In the genomic region with DNA sequence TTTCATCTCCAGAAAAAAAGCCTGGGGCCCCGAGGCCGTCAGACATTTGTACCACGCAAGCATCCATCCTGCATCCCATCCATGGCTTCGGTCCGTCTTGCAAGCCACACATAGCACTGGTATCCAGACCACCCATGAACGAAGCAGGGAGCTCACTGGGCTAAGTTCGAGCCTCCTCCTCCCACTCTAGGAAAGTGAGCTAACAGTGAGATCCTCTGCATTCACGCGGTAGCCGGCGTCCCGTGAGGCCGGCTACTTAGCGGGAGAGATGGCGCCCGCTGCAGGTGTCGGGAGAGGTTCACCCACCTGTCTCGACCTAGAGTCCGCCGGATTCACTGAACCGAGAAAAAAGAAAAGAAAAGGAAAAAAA, we compare ENCODE assay signal across 7 mouse cellular contexts. TPM values are rescaled to one million over a fixed set of nuclear protein-coding genes. Genes with fewer than 3 reads are reported as not detected.
A peak's percentile ranks its signal among the peaks of the same experiment; 100 is the strongest.
DNase-seq lines count a peak whose midpoint lies in the region; ATAC-seq and TF ChIP-seq lines count a peak whose summit lies in the region.

No protein-coding gene starts in this region.

- TF ChIP-seq CTCF in lung, adult 2 months (IDR thresholded peaks at IDR 0.05; ENCODE audit: insufficient read depth, low read length): no peak
- TF ChIP-seq CTCF in intestine, postnatal 0 days (IDR thresholded peaks at IDR 0.05; ENCODE audit: low read depth): peak; percentile 27

- H3K27me3 ChIP-seq in embryonic facial prominence, embryonic 14.5 days (replicated peaks; ENCODE audit: control insufficient read depth, insufficient read depth, low read length): no peaks in the 10 kb centered on the region
- no peaks in the 10 kb centered on the region for H3K27me3 ChIP-seq in intestine, postnatal 0 days (replicated peaks; ENCODE audit: control insufficient read depth, insufficient read depth, low read length)
- no peaks in the 10 kb centered on the region for H3K27me3 ChIP-seq in myocyte (ENCODE audit: control insufficient read depth, insufficient read depth, insufficient read length)

- peak overlapping the region; percentile 83 for H3K4me3 ChIP-seq in lung, adult 2 months (replicated peaks; ENCODE audit: extremely low read depth, low read depth, low read length)
- peak overlapping the region; percentile 87 for H3K4me3 ChIP-seq in embryonic facial prominence, embryonic 14.5 days (ENCODE audit: low read depth, low read length)
- H3K4me3 ChIP-seq in intestine, postnatal 0 days (ENCODE audit: low read depth, low read length): peak overlapping the region; percentile 77
- peak overlapping the region; percentile 97 for H3K4me3 ChIP-seq in myocyte

- 0 out of 2 replicates have a peak, but pooled peaks cover 3% of the 10 kb centered on the region for H3K9me3 ChIP-seq in embryonic facial prominence, embryonic 14.5 days (ENCODE audit: control insufficient read depth, low read length)
- no peaks in the 10 kb centered on the region for H3K9me3 ChIP-seq in intestine, postnatal 0 days (ENCODE audit: control insufficient read depth)

- H3K79me2 ChIP-seq in myocyte (ENCODE audit: control insufficient read depth, insufficient read depth): peaks cover 66% of the 10 kb centered on the region

- WGBS in lung, adult 2 months: under 1% methylated on average over 21 of the region's 21 CpGs
- under 1% methylated on average over 21 of the region's 21 CpGs for WGBS in embryonic facial prominence, embryonic 14.5 days
- WGBS in intestine, postnatal 0 days: under 1% methylated on average over 21 of the region's 21 CpGs

- no peak for DNase-seq in lung, adult 2 months
- DNase-seq in lung, postnatal 4 days: no peak
- no peak for DNase-seq in embryonic facial prominence, embryonic 14.5 days (ENCODE audit: low spot score)
- no peak for DNase-seq in cerebellum, postnatal 10 days
- DNase-seq in cerebellum, postnatal 36 days: no peak

- peak overlapping the region; percentile 89 for H3K9ac ChIP-seq in embryonic facial prominence, embryonic 14.5 days (ENCODE audit: low read depth, low read length)
- peak overlapping the region; percentile 60 for H3K9ac ChIP-seq in intestine, postnatal 0 days (ENCODE audit: low read depth, low read length)

- no peak for TF ChIP-seq POLR2A in lung, adult 2 months (IDR thresholded peaks at IDR 0.05; ENCODE audit: borderline replicate concordance, extremely low read depth, low read depth, low read length)
- no peak for TF ChIP-seq POLR2A in myocyte (IDR thresholded peaks at IDR 0.05; ENCODE audit: insufficient read length, low read depth)

- peak overlapping the region; percentile 30 for H3ac ChIP-seq in myocyte (ENCODE audit: control insufficient read depth, insufficient read length)

- peaks cover 2% of the 10 kb centered on the region for H3K4me1 ChIP-seq in lung, adult 2 months (ENCODE audit: control insufficient read depth, insufficient read depth, low read length)
- peaks cover 16% of the 10 kb centered on the region for H3K4me1 ChIP-seq in embryonic facial prominence, embryonic 14.5 days (ENCODE audit: control insufficient read depth, insufficient read depth, low read length)
- H3K4me1 ChIP-seq in intestine, postnatal 0 days (replicated peaks; ENCODE audit: control insufficient read depth, insufficient read depth, low read length): peaks cover 15% of the 10 kb centered on the region

- peak; percentile 9; the same call in 1 of the 2 replicates for ATAC-seq in embryonic facial prominence, embryonic 14.5 days (ENCODE audit: low read depth)
- peak; percentile 15 for ATAC-seq in intestine, postnatal 0 days

- H3K27ac ChIP-seq in embryonic facial prominence, embryonic 14.5 days (replicated peaks; ENCODE audit: low read depth, low read length): peak overlapping the region; percentile 84
- H3K27ac ChIP-seq in intestine, postnatal 0 days (ENCODE audit: low read depth, low read length): peak overlapping the region; percentile 71; the same call in 1 of the 2 replicates

- H3K4me2 ChIP-seq in embryonic facial prominence, embryonic 14.5 days (ENCODE audit: low read depth, low read length): peak overlapping the region; percentile 97
- H3K4me2 ChIP-seq in intestine, postnatal 0 days (replicated peaks; ENCODE audit: low read depth): peak overlapping the region; percentile 85
- peak overlapping the region; percentile 82 for H3K4me2 ChIP-seq in myocyte (ENCODE audit: low read depth)

- H3K36me3 ChIP-seq in embryonic facial prominence, embryonic 14.5 days (ENCODE audit: control insufficient read depth, insufficient read depth, low read length): peaks cover 25% of the 10 kb centered on the region
- peaks cover 20% of the 10 kb centered on the region for H3K36me3 ChIP-seq in intestine, postnatal 0 days (ENCODE audit: control insufficient read depth, insufficient read depth)
- H3K36me3 ChIP-seq in myocyte (ENCODE audit: control insufficient read depth, insufficient read depth): peaks cover 16% of the 10 kb centered on the region

TF ChIP-seq in myocyte, 11 proteins besides CTCF, POLR2A, EP300 and RAD21:
- TF ChIP-seq SRF (IDR thresholded peaks at IDR 0.05; ENCODE audit: control insufficient read depth, insufficient read length, low read depth) (no peak), MYOG (IDR thresholded peaks at IDR 0.05; ENCODE audit: control insufficient read depth in 1 of 3, insufficient read depth in 1 of 3, insufficient read length in 2 of 3, low read depth in 2 of 3) (no peak), POLR2AphosphoS2 (IDR thresholded peaks at IDR 0.05; ENCODE audit: insufficient read length, low read depth) (no peak), TCF3 (IDR thresholded peaks at IDR 0.05; ENCODE audit: insufficient read length, low read depth) (no peak), USF1 (IDR thresholded peaks at IDR 0.05; ENCODE audit: low read depth) (no peak), TCF12 (IDR thresholded peaks at IDR 0.05; ENCODE audit: insufficient read depth, poor library complexity, severe bottlenecking) (no peak)

RNA-seq across cellular contexts. Expression of gene Zfp672, which starts 0.2 kb away (rescaled TPM):
- 30.2 and 30.6 TPM in 2 replicates for polyA plus RNA-seq in lung, adult 2 months (2012; rRNA removed)
- 42.3 TPM in 2 replicates for polyA plus RNA-seq in embryonic facial prominence, embryonic 14.5 days (2014; fragmentation: Nextera tagmentation; extraction: Ambion mirVana)
- 32.0 and 33.8 TPM in 2 replicates for polyA plus RNA-seq in intestine, postnatal 0 days (2015; fragmentation: Nextera tagmentation; extraction: Ambion mirVana)
- 15.7 TPM for polyA plus RNA-seq in myocyte (2012; fragmentation: generic; extraction: Trizol)

RNA-seq across cellular contexts. Expression of gene Sh3bp5l, which starts 0.6 kb away (rescaled TPM):
- polyA plus RNA-seq in lung, adult 2 months (2012; rRNA removed): 29.4 and 36.5 TPM in 2 replicates
- polyA plus RNA-seq in embryonic facial prominence, embryonic 14.5 days (2014; fragmentation: Nextera tagmentation; extraction: Ambion mirVana): 23.2 and 27.3 TPM in 2 replicates
- 13.2 and 14.7 TPM in 2 replicates for polyA plus RNA-seq in intestine, postnatal 0 days (2015; fragmentation: Nextera tagmentation; extraction: Ambion mirVana)
- polyA plus RNA-seq in myocyte (2012; fragmentation: generic; extraction: Trizol): 38.1 TPM

RNA-seq across cellular contexts. Expression of gene Zfp692, which starts 23.0 kb away (rescaled TPM):
- polyA plus RNA-seq in lung, adult 2 months (2012; rRNA removed): 17.0 and 24.1 TPM in 2 replicates
- polyA plus RNA-seq in embryonic facial prominence, embryonic 14.5 days (2014; fragmentation: Nextera tagmentation; extraction: Ambion mirVana): 14.2 and 14.7 TPM in 2 replicates
- 3.9 and 4.7 TPM in 2 replicates for polyA plus RNA-seq in intestine, postnatal 0 days (2015; fragmentation: Nextera tagmentation; extraction: Ambion mirVana)
- polyA plus RNA-seq in myocyte (2012; fragmentation: generic; extraction: Trizol): 6.0 TPM

RNA-seq across cellular contexts. Expression of gene Lypd8, which starts 49.0 kb away (rescaled TPM):
- polyA plus RNA-seq in lung, adult 2 months (2012; rRNA removed): 0.71 and 47.1 TPM in 2 replicates
- polyA plus RNA-seq in embryonic facial prominence, embryonic 14.5 days (2014; fragmentation: Nextera tagmentation; extraction: Ambion mirVana): not detected in 2 replicates
- 1,454 and 1,717 TPM in 2 replicates for polyA plus RNA-seq in intestine, postnatal 0 days (2015; fragmentation: Nextera tagmentation; extraction: Ambion mirVana)
- polyA plus RNA-seq in myocyte (2012; fragmentation: generic; extraction: Trizol): not detected

RNA-seq across cellular contexts. Expression of gene 4930438A08Rik, which starts 55.3 kb away (rescaled TPM):
- polyA plus RNA-seq in lung, adult 2 months (2012; rRNA removed): 0.12 TPM in 1 of 2 replicates, not detected in the other
- polyA plus RNA-seq in embryonic facial prominence, embryonic 14.5 days (2014; fragmentation: Nextera tagmentation; extraction: Ambion mirVana): 0.22 and 0.45 TPM in 2 replicates
- not detected in 2 replicates for polyA plus RNA-seq in intestine, postnatal 0 days (2015; fragmentation: Nextera tagmentation; extraction: Ambion mirVana)
- 0.67 TPM for polyA plus RNA-seq in myocyte (2012; fragmentation: generic; extraction: Trizol)
